Mouse (Mus musculus) lung, adult 2 months (tissue): ENCODE measurements around the gene Mb21d2. TPM values are rescaled to one million over a fixed set of nuclear protein-coding genes. Genes with fewer than 3 reads are reported as not detected.
A peak's percentile ranks its signal among the peaks of the same experiment; 100 is the strongest.

Experiments used
- DNase-seq: peaks from one replicate; pipeline ENCODE4 v3.0.0; 2022
- H3K4me1 ChIP-seq: fragments of 200-500 bp; 2 replicates; pipeline ENCODE4 v1.6.1; 2011; ENCODE audit warnings: low read length; ENCODE audit not compliant: control insufficient read depth, insufficient read depth
- H3K4me3 ChIP-seq: fragments of 200-500 bp; replicated peaks from 2 replicates; pipeline ENCODE3; 2011; ENCODE audit warnings: low read depth, mild to moderate bottlenecking, control low read depth, low read length; ENCODE audit errors: extremely low read depth
- CTCF ChIP-seq: fragments of 200-500 bp; IDR thresholded peaks from 2 replicates; pipeline ENCODE4 v1.5.1; 2011; ENCODE audit warnings: mild to moderate bottlenecking, low read length, control low read depth; ENCODE audit not compliant: insufficient read depth
- POLR2A ChIP-seq: fragments of 200-500 bp; IDR thresholded peaks from 2 replicates; pipeline ENCODE4 v1.6.1; 2011; ENCODE audit warnings: low read depth, mild to moderate bottlenecking, control low read depth, low read length, borderline replicate concordance; ENCODE audit errors: extremely low read depth
- WGBS: fragments of 180-500 bp; shearing (Covaris S2); methylation state at CpG from one replicate; pipeline ENCODE4 v1.1.7; 2018; 5-methylcytosine and 5-hydroxymethylcytosine counted together
- polyA plus RNA-seq: library from polyadenylated mRNA; depleted of rRNA; stranded (reverse); fragments of >200 nt; gene quantifications from 2 replicates; pipeline ENCODE4 v1.2.3, GENCODE M21; 2012

The Mb21d2 gene
- polyA plus RNA-seq, 1 experiment: 8.3 TPM

DNA sequence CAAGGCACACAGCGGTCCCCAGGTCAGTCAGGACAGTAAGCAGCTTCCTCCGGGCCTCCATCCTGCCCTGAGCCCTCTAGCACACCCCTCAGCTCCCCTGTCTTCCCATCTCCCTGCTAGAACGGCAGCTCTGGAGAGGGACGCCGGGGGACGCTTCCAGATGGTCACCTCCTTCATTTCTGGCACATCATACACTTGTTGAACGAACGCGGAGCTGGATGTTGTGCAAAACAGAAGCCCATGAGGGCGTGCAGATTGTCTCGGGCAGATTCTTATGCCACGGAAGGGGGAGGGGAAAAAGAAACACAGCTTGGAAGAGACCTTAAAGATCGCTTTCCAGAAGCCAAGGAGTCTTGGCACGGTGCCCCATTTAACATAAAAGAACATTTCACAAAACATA is 78.6 kb downstream of the Mb21d2 start:
- H3K4me1 ChIP-seq: peaks cover 4% of the 10 kb centered on the region; the same call in 1 of the 2 replicates
- DNase-seq: no peak
- TF ChIP-seq CTCF (no peak), POLR2A (no peak)
- H3K4me3 ChIP-seq: no peak overlapping the region
- 36% methylated on average over 14 of the region's 14 CpGs for WGBS

DNA sequence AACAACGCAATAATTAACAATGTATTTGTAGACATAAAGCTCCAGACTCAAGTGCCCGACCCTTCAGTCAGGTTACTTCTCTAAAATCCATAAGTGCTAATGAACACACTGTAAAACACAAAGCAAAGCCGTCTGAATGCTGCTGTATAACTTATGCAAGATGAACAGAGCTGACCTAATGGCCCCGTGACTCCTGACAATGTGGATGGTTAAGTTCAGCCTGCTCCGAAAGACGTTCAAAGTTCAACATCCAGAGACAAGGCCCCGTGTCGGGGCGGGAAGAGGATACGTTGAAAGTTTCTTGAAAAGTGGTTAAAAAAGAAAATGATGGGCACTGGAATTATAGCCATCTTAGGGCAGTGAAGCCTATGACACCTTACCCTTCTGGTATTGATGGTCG is 83.3 kb downstream of the Mb21d2 start:
- TF ChIP-seq CTCF: no peak
- TF ChIP-seq POLR2A: no peak
- no peak for DNase-seq
- 83% methylated on average over 11 of the region's 11 CpGs for WGBS
- no peak overlapping the region for H3K4me3 ChIP-seq
- no peaks in the 10 kb centered on the region for H3K4me1 ChIP-seq

DNA sequence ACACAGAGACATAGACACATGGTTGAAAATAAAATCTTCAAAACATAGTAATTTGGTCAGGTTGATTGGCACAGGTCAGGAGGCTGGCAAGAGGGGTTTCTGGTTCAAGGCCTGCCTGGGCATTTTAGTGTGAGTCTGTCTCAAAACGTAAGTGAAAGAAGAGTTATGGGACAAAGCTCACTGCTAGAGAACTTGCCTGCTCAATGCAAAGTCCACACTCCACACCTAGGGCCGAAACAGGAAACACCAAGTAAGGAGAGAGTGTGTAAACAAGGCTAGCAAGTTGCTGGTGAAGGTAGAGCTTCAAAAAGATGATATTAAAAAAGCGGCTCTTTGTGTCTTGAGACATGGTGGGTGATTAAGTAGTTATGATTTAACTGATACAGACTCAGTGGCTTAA is 84.1 kb downstream of the Mb21d2 start:
- Histone ChIP-seq H3K4me3 (no peak overlapping the region), H3K4me1 (no peaks in the 10 kb centered on the region; the same call in 1 of the 2 replicates)
- no peak for TF ChIP-seq CTCF
- no peak for TF ChIP-seq POLR2A
- DNase-seq: no peak
- 82% methylated on average over 3 of the region's 3 CpGs for WGBS

DNA sequence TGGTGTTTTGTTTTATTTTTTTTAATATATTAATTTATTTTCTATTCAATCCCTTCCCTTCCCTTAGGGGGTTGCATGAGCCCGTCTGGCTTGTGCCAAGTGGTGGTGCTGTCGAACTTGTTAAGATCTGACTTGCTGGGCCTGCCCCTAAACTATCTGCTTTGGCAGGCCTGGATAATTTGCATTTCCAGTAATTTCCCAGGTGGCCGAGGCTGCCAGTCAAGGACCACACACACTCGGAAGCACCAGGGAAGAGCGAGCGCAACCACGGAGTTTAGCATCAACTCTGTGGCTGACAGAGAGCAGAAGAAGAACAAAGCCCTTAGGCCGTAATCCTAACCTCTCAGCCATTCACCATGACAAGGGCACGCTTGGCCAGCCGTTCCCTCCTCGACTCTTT is 88.4 kb downstream of the Mb21d2 start:
- Histone ChIP-seq H3K4me3 (no peak overlapping the region), H3K4me1 (peaks cover 2% of the 10 kb centered on the region; the same call in 1 of the 2 replicates)
- DNase-seq: no peak
- no peak for TF ChIP-seq POLR2A
- TF ChIP-seq CTCF: no peak
- 50% methylated on average over 11 of the region's 11 CpGs for WGBS

DNA sequence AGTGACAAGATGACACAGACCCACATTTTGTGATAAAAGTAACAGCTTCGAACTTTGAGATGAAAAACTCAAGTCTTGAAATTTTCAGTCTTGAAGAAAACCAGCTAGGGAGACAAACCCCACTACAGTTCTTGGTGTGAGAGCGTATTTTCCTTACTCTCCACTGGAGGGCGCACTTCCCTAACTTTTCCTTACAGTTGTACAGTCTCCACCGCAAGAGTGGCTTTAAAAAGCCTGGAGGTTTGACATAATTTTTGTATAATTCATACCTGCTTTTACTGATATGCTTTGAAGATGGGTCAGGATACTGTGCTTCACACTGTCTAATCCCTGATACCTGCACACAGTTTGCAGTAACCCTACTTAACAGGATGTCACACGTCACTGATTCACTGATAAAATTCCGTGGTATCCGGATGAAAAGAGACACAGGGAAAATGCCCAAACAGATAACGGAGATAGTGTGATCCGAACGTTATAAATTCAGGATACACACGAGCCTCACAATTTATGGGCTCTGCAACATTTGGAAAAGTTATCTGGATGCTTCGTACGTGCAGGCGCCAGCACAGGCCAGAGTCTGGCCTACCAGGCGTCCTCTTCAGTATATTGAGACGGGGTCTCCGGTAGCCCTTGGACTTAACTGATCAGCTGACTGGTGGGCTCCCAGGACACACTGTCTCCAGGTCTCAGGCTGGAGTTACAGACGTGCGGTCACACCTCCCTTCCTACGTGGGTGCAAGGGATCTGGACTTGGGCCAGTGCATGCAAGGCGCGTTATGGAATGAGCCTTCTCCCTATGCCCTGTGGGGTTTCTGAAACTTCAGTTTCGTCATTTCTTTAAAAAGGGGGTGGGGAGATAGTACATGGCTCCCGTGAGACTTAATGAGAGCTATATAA is 89.1 kb downstream of the Mb21d2 start:
- 48% methylated on average over 24 of the region's 24 CpGs for WGBS
- no peak overlapping the region for H3K4me3 ChIP-seq
- no peak for TF ChIP-seq POLR2A
- peak; percentile 36; the same call in 1 of the 2 replicates for TF ChIP-seq CTCF
- peaks cover 2% of the 10 kb centered on the region; the same call in 1 of the 2 replicates for H3K4me1 ChIP-seq
- DNase-seq: peak; percentile 53

DNA sequence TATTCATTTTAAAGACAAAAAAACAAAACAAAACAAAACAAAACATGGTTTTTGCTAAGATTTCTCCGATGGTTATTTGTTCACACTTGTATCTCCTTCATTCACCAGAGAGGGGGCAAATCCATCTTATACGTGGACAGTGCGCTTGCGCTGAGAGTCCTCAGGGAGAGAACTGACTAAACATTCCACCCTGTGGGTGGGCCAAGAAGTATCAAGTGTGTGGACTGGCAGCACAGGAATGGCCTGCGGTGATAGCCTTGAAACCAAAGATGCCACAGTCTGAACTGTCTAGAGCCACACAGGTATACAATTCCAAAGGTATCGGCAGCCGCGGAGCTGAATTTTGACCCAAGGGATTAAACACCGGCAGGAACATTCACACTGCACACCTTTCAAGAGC is 89.9 kb downstream of the Mb21d2 start:
- H3K4me1 ChIP-seq: peaks cover 2% of the 10 kb centered on the region; the same call in 1 of the 2 replicates
- peak; percentile 13 for DNase-seq
- 72% methylated on average over 9 of the region's 9 CpGs for WGBS
- TF ChIP-seq CTCF: no peak
- no peak for TF ChIP-seq POLR2A
- H3K4me3 ChIP-seq: no peak overlapping the region

DNA sequence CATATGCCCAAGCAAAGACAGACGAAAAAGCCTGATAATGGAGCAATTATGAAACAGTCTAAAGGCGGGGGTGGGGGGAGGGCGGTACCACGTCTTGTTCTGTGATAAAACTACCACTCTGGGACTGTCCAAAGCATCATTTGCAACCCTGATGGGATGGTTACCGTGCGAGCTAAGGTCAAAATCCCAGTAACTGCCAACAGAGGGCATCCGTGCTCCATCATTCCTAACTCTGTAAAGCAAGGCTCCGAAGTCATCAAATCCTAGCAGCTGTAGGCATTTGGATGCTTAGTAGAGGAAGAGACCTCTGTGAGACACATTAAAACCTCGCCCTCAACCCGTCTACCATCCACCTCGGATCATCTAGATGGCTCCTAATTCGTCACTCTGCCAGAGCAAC is 91.5 kb downstream of the Mb21d2 start:
- DNase-seq: peak; percentile 58
- Histone ChIP-seq H3K4me1 (peaks cover 2% of the 10 kb centered on the region; the same call in 1 of the 2 replicates), H3K4me3 (no peak overlapping the region)
- 11% methylated on average over 12 of the region's 12 CpGs for WGBS
- peak; percentile 69 for TF ChIP-seq CTCF
- TF ChIP-seq POLR2A: no peak

DNA sequence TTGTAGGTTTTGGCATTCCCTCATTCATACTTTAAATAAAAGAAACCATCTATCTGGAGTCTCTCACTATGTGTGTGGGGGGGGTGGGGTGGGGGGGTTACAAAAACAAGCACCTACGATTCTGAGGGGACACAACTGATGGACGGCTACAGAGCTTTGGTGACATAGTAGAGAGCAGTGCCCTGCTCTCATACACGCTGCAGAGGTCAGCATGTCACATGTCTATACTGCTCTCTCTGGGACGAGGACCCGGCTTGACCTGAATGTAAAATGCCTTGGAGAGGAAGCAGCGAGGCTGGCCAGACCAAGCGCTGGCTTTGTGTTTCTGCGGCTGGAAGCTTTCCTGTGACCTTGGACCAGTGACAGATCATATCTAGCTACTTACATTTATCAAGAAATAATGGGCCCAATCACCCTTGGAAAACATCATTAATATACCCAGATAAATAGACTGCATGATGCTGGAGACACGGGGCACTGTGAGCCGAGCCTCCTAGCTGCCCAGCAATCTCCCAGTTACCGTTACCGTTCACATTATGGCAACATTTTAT is 97.3 kb downstream of the Mb21d2 start:
- Histone ChIP-seq H3K4me1 (no peaks in the 10 kb centered on the region), H3K4me3 (no peak overlapping the region)
- no peak for DNase-seq
- WGBS: 50% methylated on average over 12 of the region's 12 CpGs
- TF ChIP-seq CTCF (no peak), POLR2A (no peak)

DNA sequence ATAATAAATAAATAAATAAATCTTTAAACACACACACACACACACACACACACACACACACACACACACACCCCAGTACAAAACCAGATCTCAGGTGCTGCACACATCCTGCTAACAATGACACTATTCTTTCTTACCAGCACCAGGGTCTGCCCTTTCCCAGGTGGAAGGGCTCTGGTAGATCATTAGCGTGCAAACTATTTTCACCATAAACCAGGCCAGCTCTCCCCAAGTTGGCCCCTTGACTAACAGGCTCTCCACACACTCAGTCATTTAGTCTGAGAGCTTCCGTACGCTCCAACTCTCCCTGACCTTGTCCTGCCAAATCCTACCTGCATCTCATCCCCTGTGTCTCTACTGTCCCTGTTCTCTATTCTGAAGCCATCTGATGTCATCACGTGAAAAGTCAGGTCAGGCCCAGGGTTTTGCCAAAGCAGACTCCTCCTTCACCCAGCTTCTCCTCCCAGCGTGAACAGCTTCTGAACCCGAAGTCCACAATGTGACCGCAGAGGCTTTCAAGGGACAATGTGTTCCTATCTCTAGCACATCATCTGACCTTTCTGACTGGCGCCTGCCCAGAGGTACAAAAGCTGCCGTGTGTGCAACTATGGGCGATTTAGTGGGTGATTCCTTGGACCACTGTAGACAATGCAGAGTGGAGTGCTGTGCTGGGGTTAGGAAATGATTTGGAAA is 100.1 kb downstream of the Mb21d2 start:
- DNase-seq: no peak
- 80% methylated on average over 10 of the region's 10 CpGs for WGBS
- no peak for TF ChIP-seq POLR2A
- no peak for TF ChIP-seq CTCF
- H3K4me1 ChIP-seq: no peaks in the 10 kb centered on the region
- no peak overlapping the region for H3K4me3 ChIP-seq
